Mouse (Mus musculus) erythroblast, embryonic 14.5 days (primary cell): ENCODE data around the gene Cilp2.

Experiments
- GATA1 ChIP-seq: IDR thresholded peaks from 2 replicates; pipeline ENCODE4 v1.6.1; 2012; ENCODE audit warnings: low read length, inconsistent platforms, mixed read lengths
- TAL1 ChIP-seq: IDR thresholded peaks from 3 replicates; pipeline ENCODE4 v1.6.1; 2012; ENCODE audit warnings: low read length, inconsistent platforms, mixed read lengths

DNA sequence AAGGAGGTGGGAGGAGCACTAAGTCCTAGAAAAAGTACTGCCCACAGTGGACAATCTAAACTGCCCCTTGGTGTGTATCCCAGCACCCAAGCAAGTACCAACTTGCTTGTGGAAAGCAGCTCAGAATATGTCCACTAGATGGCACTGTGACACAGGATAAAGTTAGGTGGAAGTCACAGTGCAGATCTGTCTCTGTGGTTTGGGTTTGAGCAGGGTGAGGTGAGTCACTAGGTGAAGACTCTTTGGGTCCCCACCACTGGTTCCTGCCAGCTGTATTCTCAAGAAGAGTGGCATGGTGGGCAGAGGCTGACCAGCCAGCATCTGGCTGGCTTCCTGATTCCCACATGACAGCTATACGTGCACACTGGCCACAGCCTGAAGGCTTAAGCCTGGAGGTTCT lies 31.5 kb upstream of the Cilp2 start:
- no peak for TF ChIP-seq TAL1
- TF ChIP-seq GATA1 = no peak
